Mouse (Mus musculus): ENCODE data around the gene Wipf1. TPM values are rescaled to one million over a fixed set of nuclear protein-coding genes. Genes with fewer than 3 reads are reported as not detected.
"Not testable (repeated sequence)": the region's sequence is repeated elsewhere in the genome, so short reads cannot be mapped to it uniquely, and the experiment has no call there.

Wipf1 gene
- total RNA-seq, 2 experiments from 2014 or later, result 9.8 to 10.4 TPM

DNA sequence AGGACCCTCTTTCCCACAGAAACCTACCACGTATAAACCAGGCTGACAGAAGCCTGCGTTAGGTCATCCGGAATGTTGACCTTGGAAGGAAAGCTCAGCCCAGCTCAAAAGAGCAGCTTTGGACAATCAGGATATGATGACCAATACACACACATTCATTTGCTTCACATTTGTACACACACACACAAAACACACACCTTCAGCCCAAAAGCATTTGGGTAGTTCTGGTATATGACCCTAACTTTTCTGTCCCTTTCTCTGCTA lies 19.6 kb downstream of the Wipf1 start:
- no peak for DNase-seq (ENCODE audit: extremely low spot score in 1 of 2, low spot score in 1 of 2)

DNA sequence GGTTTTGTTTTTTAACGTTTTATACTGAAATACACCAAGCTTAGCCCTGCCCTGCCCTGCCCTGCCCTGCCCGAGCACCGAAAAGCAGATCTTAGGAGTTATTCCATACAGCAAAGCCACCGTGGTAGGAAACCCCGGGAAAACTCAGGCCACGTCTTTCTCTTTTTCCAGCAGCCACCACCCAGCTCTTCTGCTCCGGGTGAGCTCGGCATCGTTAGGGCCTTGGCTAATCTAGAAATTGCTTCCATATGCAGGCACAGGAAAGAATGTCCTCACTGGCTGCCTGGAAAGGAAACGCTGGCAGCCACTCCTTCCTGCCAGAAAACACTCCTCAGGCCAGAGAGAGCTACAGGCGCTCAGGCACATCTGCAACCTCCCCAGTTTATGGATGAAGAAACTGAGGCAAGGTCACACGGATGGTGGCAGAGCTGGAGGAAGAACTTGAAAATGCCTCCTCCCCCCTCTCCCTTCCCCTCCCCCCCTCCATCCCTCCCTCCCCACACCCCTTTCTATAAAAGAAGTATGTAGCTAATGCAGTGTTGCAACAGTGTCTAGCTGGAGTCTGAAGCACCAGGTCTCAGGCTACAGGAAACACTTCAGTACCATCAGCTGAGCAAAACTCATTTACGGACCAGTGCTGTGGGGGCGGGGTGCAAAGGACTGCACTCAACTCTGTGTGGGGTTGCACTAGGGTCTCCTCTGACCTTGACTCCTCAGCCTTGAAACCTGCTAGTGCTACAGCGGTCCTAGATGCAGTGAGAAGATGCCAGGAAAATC lies 20.1 kb downstream of the Wipf1 start:
- no peak for DNase-seq (ENCODE audit: extremely low spot score in 1 of 2, low spot score in 1 of 2)

DNA sequence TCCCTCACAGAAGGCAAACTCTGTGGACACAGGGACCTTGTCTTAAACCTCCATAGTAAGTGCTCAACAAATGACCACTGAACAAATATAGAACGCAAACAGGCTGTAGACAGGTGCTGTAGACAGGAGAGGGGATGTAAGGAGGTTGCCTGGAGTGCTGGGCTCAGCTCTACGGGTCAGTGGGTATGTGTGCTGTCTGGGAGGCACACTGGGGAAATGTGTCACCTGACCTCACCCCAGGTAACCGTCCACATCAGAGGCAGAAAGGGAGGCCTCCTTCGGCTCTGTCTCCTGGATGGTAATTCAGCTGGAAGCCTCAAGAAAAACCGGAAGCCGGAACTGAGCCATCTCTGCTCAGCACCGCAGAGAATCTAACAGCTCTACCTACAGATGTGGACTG lies 21.6 kb downstream of the Wipf1 start:
- DNase-seq (ENCODE audit: extremely low spot score in 1 of 2, low spot score in 1 of 2), result no peak

GRCm38 (mm10) chr2:73506337-73506736 lies 23.2 kb downstream of the Wipf1 start:
- DNase-seq (ENCODE audit: extremely low spot score in 1 of 2, low spot score in 1 of 2), result not testable (repeated sequence)

GRCm38 (mm10) chr2:73502863-73503429 lies 26.6 kb downstream of the Wipf1 start:
- DNase-seq (ENCODE audit: extremely low spot score in 1 of 2, low spot score in 1 of 2), result no peak

GRCm38 (mm10) chr2:73500864-73501263 lies 28.7 kb downstream of the Wipf1 start:
- no peak for DNase-seq (ENCODE audit: extremely low spot score in 1 of 2, low spot score in 1 of 2)

- DNase-seq (ENCODE audit: extremely low spot score in 1 of 2, low spot score in 1 of 2), result no peak
Observed at GRCm38 (mm10) chr2:73498322-73498721, 31.2 kb downstream of the Wipf1 start.

GRCm38 (mm10) chr2:73497572-73497971 lies 32.0 kb downstream of the Wipf1 start:
- DNase-seq (ENCODE audit: extremely low spot score in 1 of 2, low spot score in 1 of 2), result no peak

GRCm38 (mm10) chr2:73496944-73497343 lies 32.6 kb downstream of the Wipf1 start:
- no peak for DNase-seq (ENCODE audit: extremely low spot score in 1 of 2, low spot score in 1 of 2)

GRCm38 (mm10) chr2:73496329-73496685 lies 33.2 kb downstream of the Wipf1 start:
- no peak for DNase-seq (ENCODE audit: extremely low spot score in 1 of 2, low spot score in 1 of 2)

- DNase-seq (ENCODE audit: extremely low spot score in 1 of 2, low spot score in 1 of 2), result no peak
Observed at GRCm38 (mm10) chr2:73495617-73496328, 33.8 kb downstream of the Wipf1 start.

GRCm38 (mm10) chr2:73493517-73493916 lies 36.0 kb downstream of the Wipf1 start:
- no peak for DNase-seq (ENCODE audit: extremely low spot score in 1 of 2, low spot score in 1 of 2)

- peak in 1 of 2 experiments; percentile 52 for DNase-seq (ENCODE audit: extremely low spot score in 1 of 2, low spot score in 1 of 2)
Observed at GRCm38 (mm10) chr2:73491442-73492241, 37.9 kb downstream of the Wipf1 start.

DNA sequence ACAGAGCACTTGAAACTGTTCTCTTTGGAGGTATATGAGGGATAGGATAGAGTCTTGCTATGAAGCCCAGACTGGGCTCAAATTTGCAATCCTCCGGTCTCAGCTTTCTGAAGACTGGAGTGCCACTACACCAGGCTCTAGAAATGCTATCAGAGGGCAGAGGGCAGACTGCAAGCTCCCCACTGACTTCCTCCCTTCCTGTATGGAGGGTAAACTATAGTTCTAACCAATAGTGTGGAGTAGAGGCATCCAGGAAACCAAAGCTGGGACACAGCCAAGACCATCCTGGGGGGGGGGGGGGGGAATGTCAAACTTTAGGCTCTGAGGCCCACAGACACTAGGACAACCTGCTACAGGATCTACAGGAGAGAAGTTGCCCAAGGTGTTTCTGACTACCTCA lies 39.1 kb downstream of the Wipf1 start:
- no peak for DNase-seq (ENCODE audit: extremely low spot score in 1 of 2, low spot score in 1 of 2)

DNA sequence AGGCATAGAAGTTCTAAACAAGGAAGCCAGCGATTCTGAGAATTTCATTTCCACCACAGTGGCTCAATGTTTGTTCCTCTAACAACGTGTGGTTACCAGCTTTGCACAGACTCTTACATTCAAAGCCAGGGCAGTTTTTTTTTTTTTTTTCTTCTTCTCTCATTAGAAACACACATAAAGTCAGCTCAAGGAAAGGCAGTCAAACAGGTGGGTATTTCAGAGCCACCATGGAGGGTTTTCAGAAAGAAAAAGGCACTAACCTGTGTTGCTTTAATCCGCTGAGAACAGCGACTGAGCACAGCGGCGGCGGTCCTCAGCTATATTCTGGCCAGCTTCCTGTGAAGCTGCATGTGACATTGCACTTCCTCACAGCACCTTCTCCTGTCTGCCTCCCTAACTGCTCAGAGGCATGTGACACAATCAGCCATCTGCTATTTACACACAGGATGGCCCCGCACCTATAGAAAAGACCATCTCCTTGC lies 43.4 kb downstream of the Wipf1 start:
- no peak for DNase-seq (ENCODE audit: extremely low spot score in 1 of 2, low spot score in 1 of 2)

GRCm38 (mm10) chr2:73485236-73486119 lies 44.1 kb downstream of the Wipf1 start:
- no peak for DNase-seq (ENCODE audit: extremely low spot score in 1 of 2, low spot score in 1 of 2)

DNA sequence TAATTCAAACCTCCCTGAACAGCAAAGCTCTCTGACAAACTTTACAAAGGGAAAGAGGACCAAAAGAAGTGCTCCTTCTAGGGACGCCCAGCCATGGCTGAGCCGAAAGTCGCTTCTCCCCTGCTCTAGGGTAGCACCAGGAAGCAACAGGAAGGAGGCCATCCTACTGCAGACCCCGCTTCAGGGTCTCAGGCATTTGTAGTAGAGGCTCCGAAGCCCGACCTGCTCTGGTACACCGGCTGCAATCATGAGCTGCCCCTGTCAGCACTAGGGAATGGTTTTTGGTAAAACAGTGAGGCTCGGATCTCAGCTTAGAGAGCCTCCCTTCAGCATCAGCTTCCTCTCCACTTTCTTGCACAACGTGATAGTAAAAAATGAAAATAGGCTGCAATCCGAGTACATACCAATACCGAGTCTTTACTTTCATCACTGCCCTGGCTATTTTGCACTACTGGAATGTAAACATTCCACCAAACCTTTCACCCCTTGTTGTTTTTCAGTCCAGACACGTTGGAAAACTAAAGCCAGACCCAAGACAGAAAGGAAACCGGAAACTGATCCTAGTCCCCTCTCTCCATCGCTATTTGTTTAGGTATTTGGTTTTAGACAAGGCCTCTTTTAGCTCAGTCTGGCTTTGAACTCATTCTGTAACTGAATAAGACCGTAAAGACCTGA lies 44.8 kb downstream of the Wipf1 start:
- DNase-seq (ENCODE audit: extremely low spot score in 1 of 2, low spot score in 1 of 2), result no peak

DNA sequence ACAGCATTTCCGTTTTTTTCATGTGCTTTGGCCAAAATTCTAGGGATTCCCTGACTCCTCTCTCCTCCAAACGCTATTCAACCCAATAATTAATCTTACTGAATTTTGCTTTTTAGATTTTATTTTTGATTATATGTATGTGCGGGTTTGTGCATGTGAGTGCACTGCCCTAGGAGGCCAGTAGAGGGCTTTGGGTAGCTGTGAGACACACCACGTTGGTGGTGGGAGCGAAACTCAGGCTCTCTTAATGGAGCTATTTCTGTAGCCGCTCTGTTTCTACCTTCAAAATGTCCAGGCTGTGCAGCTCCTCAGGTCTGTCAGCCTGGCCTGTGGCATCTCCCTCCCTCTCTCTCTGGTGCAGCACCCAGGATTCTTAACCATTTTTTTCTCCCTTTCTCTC lies 50.7 kb downstream of the Wipf1 start:
- DNase-seq (ENCODE audit: extremely low spot score in 1 of 2, low spot score in 1 of 2), result no peak

GRCm38 (mm10) chr2:73477501-73477900 lies 52.0 kb downstream of the Wipf1 start:
- DNase-seq (ENCODE audit: extremely low spot score in 1 of 2, low spot score in 1 of 2), result no peak
